Mouse (Mus musculus) kidney, postnatal 0 days (tissue): ENCODE results near the gene March11. TPM values are rescaled to one million over a fixed set of nuclear protein-coding genes. Genes with fewer than 3 reads are reported as not detected.

ENCODE experiments used
- ATAC-seq: fragments of 200-750 bp; cut with Nextera tagmentation; replicated peaks from 2 replicates; pipeline ENCODE4 v1.8.0; 2017; ENCODE audit warnings: low read depth, moderate number of reproducible peaks, moderate TSS enrichment, moderate library complexity; ENCODE audit not compliant: low FRiP score
- DNase-seq: peaks from one replicate; pipeline ENCODE4 v3.0.0-alpha.2; 2016; ENCODE audit warnings: low spot score
- H3K27ac ChIP-seq: fragments of 300-500 bp; sonication (generic); 2 replicates; pipeline ENCODE4 v1.5.1; 2014; ENCODE audit warnings: mild to moderate bottlenecking
- H3K27me3 ChIP-seq: fragments of 300-500 bp; sonication (generic); 2 replicates; pipeline ENCODE4 v1.6.1; 2014; ENCODE audit warnings: low read length, mixed read lengths; ENCODE audit not compliant: insufficient read depth
- H3K36me3 ChIP-seq: fragments of 300-500 bp; sonication (generic); 2 replicates; pipeline ENCODE4 v1.6.1; 2014; ENCODE audit warnings: low read length, mixed read lengths; ENCODE audit not compliant: insufficient read depth
- H3K4me1 ChIP-seq: fragments of 300-500 bp; sonication (generic); replicated peaks from 2 replicates; pipeline ENCODE4 v1.6.1; 2014; ENCODE audit warnings: antibody characterized with exemption, low read length, mixed read lengths; ENCODE audit not compliant: insufficient read depth
- H3K4me2 ChIP-seq: fragments of 300-500 bp; sonication (generic); 2 replicates; pipeline ENCODE4 v1.6.1; 2014; ENCODE audit warnings: mild to moderate bottlenecking, low read length, moderate library complexity, mixed read lengths
- H3K4me3 ChIP-seq: fragments of 300-500 bp; sonication (generic); replicated peaks from 2 replicates; pipeline ENCODE4 v1.5.1; 2014; ENCODE audit warnings: low read depth, low read length
- H3K9ac ChIP-seq: fragments of 300-500 bp; sonication (generic); 2 replicates; pipeline ENCODE4 v1.6.1; 2014; ENCODE audit warnings: low read depth, low read length
- H3K9me3 ChIP-seq: fragments of 300-500 bp; sonication (generic); replicated peaks from 2 replicates; pipeline ENCODE4 v1.6.1; 2016; ENCODE audit warnings: low read length, inconsistent platforms, mixed read lengths
- CTCF ChIP-seq: IDR thresholded peaks from 2 replicates; pipeline ENCODE4 v1.5.1; 2016; ENCODE audit warnings: antibody characterized with exemption, low read depth, mild to moderate bottlenecking, moderate library complexity
- WGBS: fragments of 180-500 bp; shearing (Covaris S2); extraction: QIAGEN DNeasy Blood & Tissue Kit; methylation state at CpG from one replicate; pipeline ENCODE4 v1.1.7; 2014; 5-methylcytosine and 5-hydroxymethylcytosine counted together
- polyA plus RNA-seq: library from polyadenylated mRNA; unstranded; fragments of >200 nt; fragmentation: Nextera tagmentation; extraction: Ambion mirVana; gene quantifications from 2 replicates; pipeline ENCODE4 v1.2.1, GENCODE M21; 2015

The March11 gene
- polyA plus RNA-seq, 1 experiment from 2014 or later: 0.37 TPM

DNA sequence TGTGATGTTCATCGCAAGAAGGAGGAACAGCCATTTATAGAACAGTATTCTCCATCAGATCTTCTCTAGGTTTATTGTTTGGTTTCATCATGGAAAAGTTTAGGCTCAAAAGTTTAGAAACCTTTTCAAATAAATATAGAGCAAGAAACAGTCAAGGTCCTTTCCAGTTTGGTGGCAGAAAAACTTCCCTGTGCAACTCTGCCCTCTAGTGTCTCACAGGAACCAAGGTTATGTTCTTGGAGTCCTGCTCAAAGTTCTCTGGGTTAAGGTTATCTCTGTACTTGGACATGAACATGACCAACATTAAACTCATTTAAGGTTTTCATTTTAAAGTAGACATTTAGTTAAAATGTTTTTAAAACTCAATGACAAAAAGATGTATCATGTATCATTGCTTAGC, 18.3 kb downstream of the March11 start:
- no peaks in the 10 kb centered on the region for H3K27me3 ChIP-seq
- no peak overlapping the region for H3K27ac ChIP-seq
- no peaks in the 10 kb centered on the region for H3K4me1 ChIP-seq
- no peak overlapping the region for H3K4me2 ChIP-seq
- no peak overlapping the region for H3K9ac ChIP-seq
- no peaks in the 10 kb centered on the region for H3K36me3 ChIP-seq
- 84% methylated on average over 1 of the region's 1 CpGs for WGBS
- H3K9me3 ChIP-seq: no peaks in the 10 kb centered on the region
- ATAC-seq (no peak), DNase-seq (peak; percentile 64)
- no peak overlapping the region for H3K4me3 ChIP-seq
- peak; percentile 74 for TF ChIP-seq CTCF

DNA sequence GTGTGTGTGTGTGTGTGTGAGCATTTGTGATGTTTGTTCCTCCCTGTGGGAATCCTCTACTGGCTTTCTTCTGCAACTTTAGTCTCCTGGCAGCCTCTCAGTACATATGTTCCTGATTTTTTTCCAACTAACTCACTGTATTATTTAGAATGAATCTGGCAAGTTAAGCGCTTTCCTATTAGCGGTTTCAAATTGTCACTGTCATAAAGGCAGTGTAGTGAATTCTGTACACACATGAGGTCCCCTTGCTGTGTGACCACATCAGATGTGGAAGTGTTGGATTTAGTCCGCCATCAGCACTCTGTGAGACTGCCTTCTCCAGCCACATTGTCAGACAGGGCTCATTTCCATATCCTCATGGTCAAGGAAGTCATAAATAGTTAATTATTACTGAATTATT, 26.9 kb downstream of the March11 start:
- Histone ChIP-seq H3K4me2 (no peak overlapping the region), H3K9me3 (no peaks in the 10 kb centered on the region), H3K9ac (no peak overlapping the region), H3K4me3 (no peak overlapping the region), H3K36me3 (no peaks in the 10 kb centered on the region), H3K27ac (no peak overlapping the region), H3K4me1 (no peaks in the 10 kb centered on the region), H3K27me3 (no peaks in the 10 kb centered on the region)
- TF ChIP-seq CTCF: no peak
- WGBS: 75% methylated on average over 3 of the region's 3 CpGs
- DNase-seq (peak; percentile 6), ATAC-seq (0 out of 2 replicates have a peak, but pooled peaks have one; percentile 25)

GRCm38 (mm10) chr15:26337775-26338174, 28.9 kb downstream of the March11 start:
- DNase-seq (no peak), ATAC-seq (no peak)
- Histone ChIP-seq H3K4me3 (no peak overlapping the region), H3K9me3 (no peaks in the 10 kb centered on the region), H3K4me2 (no peak overlapping the region), H3K27me3 (no peaks in the 10 kb centered on the region), H3K36me3 (no peaks in the 10 kb centered on the region), H3K27ac (no peak overlapping the region), H3K4me1 (no peaks in the 10 kb centered on the region), H3K9ac (no peak overlapping the region)
- TF ChIP-seq CTCF: no peak
- 86% methylated on average over 2 of the region's 2 CpGs for WGBS

DNA sequence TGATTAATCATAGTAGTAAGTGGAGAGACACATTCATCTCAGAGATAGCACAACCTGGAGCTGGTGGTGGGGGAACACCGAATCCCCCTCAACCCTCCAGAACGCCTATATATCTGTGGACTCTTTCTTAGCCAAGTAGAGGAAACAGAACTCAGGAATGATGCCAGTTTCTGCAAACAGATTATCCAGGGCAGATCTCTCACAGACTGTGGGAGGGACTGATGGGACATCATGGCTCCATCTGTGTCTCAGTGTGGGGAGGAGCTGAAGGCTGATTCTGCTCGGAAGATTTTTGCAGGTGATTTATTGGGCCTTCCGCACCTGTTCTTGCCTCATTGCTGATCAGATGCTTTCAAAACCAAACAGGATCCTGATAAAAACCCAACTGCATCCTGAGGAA, 29.5 kb downstream of the March11 start:
- ATAC-seq (no peak), DNase-seq (no peak)
- Histone ChIP-seq H3K27ac (no peak overlapping the region), H3K4me3 (no peak overlapping the region), H3K9ac (no peak overlapping the region), H3K27me3 (no peaks in the 10 kb centered on the region), H3K9me3 (no peaks in the 10 kb centered on the region), H3K36me3 (no peaks in the 10 kb centered on the region), H3K4me2 (no peak overlapping the region), H3K4me1 (no peaks in the 10 kb centered on the region)
- 67% methylated on average over 4 of the region's 4 CpGs for WGBS
- no peak for TF ChIP-seq CTCF

GRCm38 (mm10) chr15:26340490-26340889, 31.6 kb downstream of the March11 start:
- H3K36me3 ChIP-seq: no peaks in the 10 kb centered on the region
- ATAC-seq (0 out of 2 replicates have a peak, but pooled peaks have one; percentile 49), DNase-seq (peak; percentile 6)
- H3K9me3 ChIP-seq: no peaks in the 10 kb centered on the region
- no peaks in the 10 kb centered on the region for H3K27me3 ChIP-seq
- no peak overlapping the region for H3K9ac ChIP-seq
- no peak for TF ChIP-seq CTCF
- no peak overlapping the region for H3K4me3 ChIP-seq
- 69% methylated on average over 11 of the region's 11 CpGs for WGBS
- no peak overlapping the region for H3K27ac ChIP-seq
- no peak overlapping the region for H3K4me2 ChIP-seq
- no peaks in the 10 kb centered on the region for H3K4me1 ChIP-seq

GRCm38 (mm10) chr15:26340966-26341365, 32.1 kb downstream of the March11 start:
- Histone ChIP-seq H3K36me3 (no peaks in the 10 kb centered on the region), H3K4me2 (no peak overlapping the region), H3K9me3 (no peaks in the 10 kb centered on the region), H3K9ac (no peak overlapping the region), H3K27ac (no peak overlapping the region), H3K4me1 (no peaks in the 10 kb centered on the region), H3K4me3 (no peak overlapping the region), H3K27me3 (no peaks in the 10 kb centered on the region)
- TF ChIP-seq CTCF: no peak
- DNase-seq (no peak), ATAC-seq (no peak)
- 55% methylated on average over 6 of the region's 6 CpGs for WGBS

GRCm38 (mm10) chr15:26344329-26344728, 35.5 kb downstream of the March11 start:
- no peak for TF ChIP-seq CTCF
- DNase-seq (no peak), ATAC-seq (no peak)
- H3K4me2 ChIP-seq: no peak overlapping the region
- no peaks in the 10 kb centered on the region for H3K4me1 ChIP-seq
- no peak overlapping the region for H3K27ac ChIP-seq
- no peak overlapping the region for H3K4me3 ChIP-seq
- H3K36me3 ChIP-seq: no peaks in the 10 kb centered on the region
- no peaks in the 10 kb centered on the region for H3K9me3 ChIP-seq
- WGBS: 91% methylated on average over 5 of the region's 5 CpGs
- no peaks in the 10 kb centered on the region for H3K27me3 ChIP-seq
- no peak overlapping the region for H3K9ac ChIP-seq
